Mouse (Mus musculus): ENCODE results near the gene Herpud2. TPM values are rescaled to one million over a fixed set of nuclear protein-coding genes. Genes with fewer than 3 reads are reported as not detected.

Herpud2 gene
- polyA plus RNA-seq, 1 experiment: 47.2 TPM

GRCm38 (mm10) chr9:25174614-25175013 lies 23.0 kb upstream of the Herpud2 start:
- Histone ChIP-seq H3K4me3 (ENCODE audit: control insufficient read depth, insufficient read depth, low read length) (no peak overlapping the region), H3K27me3 (ENCODE audit: control insufficient read depth, insufficient read depth, low read length) (no peaks in the 10 kb centered on the region), H3K36me3 (ENCODE audit: control insufficient read depth, insufficient read depth, low read length) (no peaks in the 10 kb centered on the region), H3K27ac (ENCODE audit: control insufficient read depth, insufficient read depth, low read length) (no peak overlapping the region), H3K4me1 (replicated peaks; ENCODE audit: control insufficient read depth, insufficient read depth, low read length) (peaks cover 10% of the 10 kb centered on the region)
- 96% methylated on average over 5 of the region's 5 CpGs for WGBS
- TF ChIP-seq CTCF (IDR thresholded peaks at IDR 0.05; ENCODE audit: borderline replicate concordance, control insufficient read depth, extremely low read depth, insufficient read depth, low read length, poor library complexity) (no peak), POLR2A (IDR thresholded peaks at IDR 0.05; ENCODE audit: control insufficient read depth, extremely low read depth, insufficient read depth, low read length, poor library complexity) (no peak)
- DNase-seq: no peak

- no peak for TF ChIP-seq CTCF (IDR thresholded peaks at IDR 0.05; ENCODE audit: borderline replicate concordance, control insufficient read depth, extremely low read depth, insufficient read depth, low read length, poor library complexity)
- no peak for TF ChIP-seq POLR2A (IDR thresholded peaks at IDR 0.05; ENCODE audit: control insufficient read depth, extremely low read depth, insufficient read depth, low read length, poor library complexity)
- peak; percentile 9 for DNase-seq
- Histone ChIP-seq H3K27ac (ENCODE audit: control insufficient read depth, insufficient read depth, low read length) (no peak overlapping the region), H3K4me3 (ENCODE audit: control insufficient read depth, insufficient read depth, low read length) (no peak overlapping the region), H3K27me3 (ENCODE audit: control insufficient read depth, insufficient read depth, low read length) (no peaks in the 10 kb centered on the region), H3K4me1 (replicated peaks; ENCODE audit: control insufficient read depth, insufficient read depth, low read length) (peaks cover 10% of the 10 kb centered on the region), H3K36me3 (ENCODE audit: control insufficient read depth, insufficient read depth, low read length) (no peaks in the 10 kb centered on the region)
- 16% methylated on average over 4 of the region's 4 CpGs for WGBS
These were observed 21.6 kb upstream of the Herpud2 start for GRCm38 (mm10) chr9:25173171-25173570.

GRCm38 (mm10) chr9:25169626-25170025 lies 18.0 kb upstream of the Herpud2 start:
- Histone ChIP-seq H3K4me1 (replicated peaks; ENCODE audit: control insufficient read depth, insufficient read depth, low read length) (peaks cover 4% of the 10 kb centered on the region), H3K36me3 (ENCODE audit: control insufficient read depth, insufficient read depth, low read length) (no peaks in the 10 kb centered on the region), H3K4me3 (ENCODE audit: control insufficient read depth, insufficient read depth, low read length) (no peak overlapping the region), H3K27ac (ENCODE audit: control insufficient read depth, insufficient read depth, low read length) (no peak overlapping the region), H3K27me3 (ENCODE audit: control insufficient read depth, insufficient read depth, low read length) (no peaks in the 10 kb centered on the region)
- no peak for DNase-seq
- no peak for TF ChIP-seq POLR2A (IDR thresholded peaks at IDR 0.05; ENCODE audit: control insufficient read depth, extremely low read depth, insufficient read depth, low read length, poor library complexity)
- no peak for TF ChIP-seq CTCF (IDR thresholded peaks at IDR 0.05; ENCODE audit: borderline replicate concordance, control insufficient read depth, extremely low read depth, insufficient read depth, low read length, poor library complexity)

GRCm38 (mm10) chr9:25167458-25168084 lies 16.0 kb upstream of the Herpud2 start:
- 31% methylated on average over 6 of the region's 6 CpGs for WGBS
- H3K27ac ChIP-seq (ENCODE audit: control insufficient read depth, insufficient read depth, low read length): no peak overlapping the region
- H3K36me3 ChIP-seq (ENCODE audit: control insufficient read depth, insufficient read depth, low read length): no peaks in the 10 kb centered on the region
- TF ChIP-seq CTCF (IDR thresholded peaks at IDR 0.05; ENCODE audit: borderline replicate concordance, control insufficient read depth, extremely low read depth, insufficient read depth, low read length, poor library complexity) (no peak), POLR2A (IDR thresholded peaks at IDR 0.05; ENCODE audit: control insufficient read depth, extremely low read depth, insufficient read depth, low read length, poor library complexity) (no peak)
- no peak overlapping the region for H3K4me3 ChIP-seq (ENCODE audit: control insufficient read depth, insufficient read depth, low read length)
- H3K27me3 ChIP-seq (ENCODE audit: control insufficient read depth, insufficient read depth, low read length): no peaks in the 10 kb centered on the region
- DNase-seq: peak; percentile 86
- no peaks in the 10 kb centered on the region for H3K4me1 ChIP-seq (replicated peaks; ENCODE audit: control insufficient read depth, insufficient read depth, low read length)

- no peak overlapping the region for H3K4me3 ChIP-seq (ENCODE audit: control insufficient read depth, insufficient read depth, low read length)
- H3K27ac ChIP-seq (ENCODE audit: control insufficient read depth, insufficient read depth, low read length): no peak overlapping the region
- TF ChIP-seq CTCF (IDR thresholded peaks at IDR 0.05; ENCODE audit: borderline replicate concordance, control insufficient read depth, extremely low read depth, insufficient read depth, low read length, poor library complexity) (no peak), POLR2A (IDR thresholded peaks at IDR 0.05; ENCODE audit: control insufficient read depth, extremely low read depth, insufficient read depth, low read length, poor library complexity) (no peak)
- no peaks in the 10 kb centered on the region for H3K4me1 ChIP-seq (replicated peaks; ENCODE audit: control insufficient read depth, insufficient read depth, low read length)
- no peaks in the 10 kb centered on the region for H3K36me3 ChIP-seq (ENCODE audit: control insufficient read depth, insufficient read depth, low read length)
- 90% methylated on average over 4 of the region's 4 CpGs for WGBS
- no peaks in the 10 kb centered on the region for H3K27me3 ChIP-seq (ENCODE audit: control insufficient read depth, insufficient read depth, low read length)
- DNase-seq: no peak
These were observed 6.6 kb upstream of the Herpud2 start for GRCm38 (mm10) chr9:25158218-25158617.

GRCm38 (mm10) chr9:25156377-25156776 lies 4.8 kb upstream of the Herpud2 start:
- Histone ChIP-seq H3K27me3 (ENCODE audit: control insufficient read depth, insufficient read depth, low read length) (no peaks in the 10 kb centered on the region), H3K4me1 (replicated peaks; ENCODE audit: control insufficient read depth, insufficient read depth, low read length) (no peaks in the 10 kb centered on the region), H3K27ac (ENCODE audit: control insufficient read depth, insufficient read depth, low read length) (no peak overlapping the region), H3K36me3 (ENCODE audit: control insufficient read depth, insufficient read depth, low read length) (no peaks in the 10 kb centered on the region), H3K4me3 (ENCODE audit: control insufficient read depth, insufficient read depth, low read length) (no peak overlapping the region)
- peak; percentile 34 for DNase-seq
- 9% methylated on average over 1 of the region's 1 CpGs for WGBS
- TF ChIP-seq POLR2A (IDR thresholded peaks at IDR 0.05; ENCODE audit: control insufficient read depth, extremely low read depth, insufficient read depth, low read length, poor library complexity) (no peak), CTCF (IDR thresholded peaks at IDR 0.05; ENCODE audit: borderline replicate concordance, control insufficient read depth, extremely low read depth, insufficient read depth, low read length, poor library complexity) (no peak)

GRCm38 (mm10) chr9:25153066-25153465 lies 1.4 kb upstream of the Herpud2 start:
- Histone ChIP-seq H3K4me3 (ENCODE audit: control insufficient read depth, insufficient read depth, low read length) (no peak overlapping the region), H3K4me1 (replicated peaks; ENCODE audit: control insufficient read depth, insufficient read depth, low read length) (no peaks in the 10 kb centered on the region; the same call in 1 of the 2 replicates), H3K27ac (ENCODE audit: control insufficient read depth, insufficient read depth, low read length) (no peak overlapping the region), H3K36me3 (ENCODE audit: control insufficient read depth, insufficient read depth, low read length) (no peaks in the 10 kb centered on the region), H3K27me3 (ENCODE audit: control insufficient read depth, insufficient read depth, low read length) (no peaks in the 10 kb centered on the region)
- no peak for DNase-seq
- TF ChIP-seq POLR2A (IDR thresholded peaks at IDR 0.05; ENCODE audit: control insufficient read depth, extremely low read depth, insufficient read depth, low read length, poor library complexity) (no peak), CTCF (IDR thresholded peaks at IDR 0.05; ENCODE audit: borderline replicate concordance, control insufficient read depth, extremely low read depth, insufficient read depth, low read length, poor library complexity) (no peak)
